Mouse (Mus musculus): ENCODE measurements around the gene Gm6525. TPM values are rescaled to one million over a fixed set of nuclear protein-coding genes. Genes with fewer than 3 reads are reported as not detected.
A peak's percentile ranks its signal among the peaks of the same experiment; 100 is the strongest.

Gene Gm6525
- polyA plus RNA-seq, 1 experiment from 2014 or later = not detected

GRCm38 (mm10) chr3:84219720-84220273, 45.9 kb downstream of the Gm6525 start:
- no peaks in the 10 kb centered on the region for H3K9me3 ChIP-seq (replicated peaks; ENCODE audit: control insufficient read depth, low read length)
- WGBS (ENCODE audit: insufficient replicate concordance) = 14% methylated on average over 9 of the region's 9 CpGs
- no peak for ATAC-seq (replicated peaks; ENCODE audit: insufficient number of reproducible peaks, low FRiP score, low TSS enrichment)
- H3K27me3 ChIP-seq (ENCODE audit: control insufficient read depth, insufficient read depth, low read length) = 0 out of 2 replicates have a peak, but pooled peaks cover 3% of the 10 kb centered on the region
- peak overlapping the region; percentile 41 for H3K4me3 ChIP-seq (ENCODE audit: low read depth, low read length)
- H3K4me2 ChIP-seq = peak overlapping the region; percentile 64
- no peaks in the 10 kb centered on the region for H3K4me1 ChIP-seq (ENCODE audit: control insufficient read depth, insufficient read depth, low read length)
- no peak overlapping the region for H3K27ac ChIP-seq (ENCODE audit: low read depth, low read length)
- no peak overlapping the region for H3K9ac ChIP-seq (ENCODE audit: low read depth, low read length)
- no peaks in the 10 kb centered on the region for H3K36me3 ChIP-seq (ENCODE audit: control insufficient read depth, insufficient read depth, low read length)

- Histone ChIP-seq H3K27ac (ENCODE audit: low read depth, low read length) (no peak overlapping the region), H3K4me3 (ENCODE audit: low read depth, low read length) (peak overlapping the region; percentile 41), H3K9me3 (replicated peaks; ENCODE audit: control insufficient read depth, low read length) (no peaks in the 10 kb centered on the region), H3K36me3 (ENCODE audit: control insufficient read depth, insufficient read depth, low read length) (no peaks in the 10 kb centered on the region), H3K4me2 (peak overlapping the region; percentile 64), H3K4me1 (ENCODE audit: control insufficient read depth, insufficient read depth, low read length) (no peaks in the 10 kb centered on the region), H3K27me3 (ENCODE audit: control insufficient read depth, insufficient read depth, low read length) (0 out of 2 replicates have a peak, but pooled peaks cover 3% of the 10 kb centered on the region), H3K9ac (ENCODE audit: low read depth, low read length) (peak overlapping the region; percentile 66)
- ATAC-seq (replicated peaks; ENCODE audit: insufficient number of reproducible peaks, low FRiP score, low TSS enrichment) = no peak
- 2% methylated on average over 9 of the region's 9 CpGs for WGBS (ENCODE audit: insufficient replicate concordance)
Measured at GRCm38 (mm10) chr3:84220326-84220725, 46.4 kb downstream of the Gm6525 start.

DNA sequence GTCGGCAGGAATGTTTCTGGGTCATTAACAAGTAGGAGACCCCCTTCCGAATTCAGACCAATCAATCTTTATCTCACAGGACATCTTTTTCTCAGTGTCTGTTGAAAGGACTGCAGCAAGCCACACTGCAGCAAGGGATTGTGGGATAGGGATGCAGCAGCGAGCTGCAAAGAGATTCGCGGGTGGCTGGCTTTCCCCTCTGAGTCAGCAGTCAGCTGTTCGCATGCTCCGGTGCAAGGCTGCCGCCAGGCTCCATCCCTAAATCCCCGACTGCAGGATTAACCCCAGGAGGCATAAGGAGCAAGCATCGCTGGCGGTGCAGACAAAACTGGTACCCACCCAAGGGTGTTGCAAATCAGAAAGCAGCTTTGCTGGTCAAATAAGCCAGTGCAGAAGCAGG, 46.8 kb downstream of the Gm6525 start:
- H3K36me3 ChIP-seq (ENCODE audit: control insufficient read depth, insufficient read depth, low read length) = no peaks in the 10 kb centered on the region
- no peak for ATAC-seq (replicated peaks; ENCODE audit: insufficient number of reproducible peaks, low FRiP score, low TSS enrichment)
- H3K27ac ChIP-seq (ENCODE audit: low read depth, low read length) = no peak overlapping the region
- peak overlapping the region; percentile 64 for H3K4me2 ChIP-seq
- H3K9me3 ChIP-seq (replicated peaks; ENCODE audit: control insufficient read depth, low read length) = no peaks in the 10 kb centered on the region
- under 1% methylated on average over 11 of the region's 11 CpGs for WGBS (ENCODE audit: insufficient replicate concordance)
- 0 out of 2 replicates have a peak, but pooled peaks cover 3% of the 10 kb centered on the region for H3K27me3 ChIP-seq (ENCODE audit: control insufficient read depth, insufficient read depth, low read length)
- H3K4me3 ChIP-seq (ENCODE audit: low read depth, low read length) = peak overlapping the region; percentile 41
- no peaks in the 10 kb centered on the region for H3K4me1 ChIP-seq (ENCODE audit: control insufficient read depth, insufficient read depth, low read length)
- peak overlapping the region; percentile 66 for H3K9ac ChIP-seq (ENCODE audit: low read depth, low read length)

Other genes starting within 250 kb of the Gm6525 start
- 27.8 and 35.0 TPM in 2 replicates for gene Tmem131l, start 133.9 kb upstream of the Gm6525 start, polyA plus RNA-seq (2014; fragmentation: Nextera tagmentation; extraction: Ambion mirVana)
- 9.4 and 12.0 TPM in 2 replicates for gene Mnd1, start 18.3 kb upstream of the Gm6525 start, polyA plus RNA-seq (2014; fragmentation: Nextera tagmentation; extraction: Ambion mirVana)
- 8.9 TPM in 2 replicates for gene Trim2, start 132.8 kb downstream of the Gm6525 start, polyA plus RNA-seq (2014; fragmentation: Nextera tagmentation; extraction: Ambion mirVana)